Mouse (Mus musculus) bone marrow macrophage, adult 2 months (primary cell): ENCODE results near the gene Pianp.

ENCODE experiments used
- CTCF ChIP-seq: IDR thresholded peaks from 2 replicates; pipeline ENCODE4 v1.5.1; 2012; ENCODE audit warnings: low read depth, mild to moderate bottlenecking, low read length, moderate library complexity
- POLR2A ChIP-seq: IDR thresholded peaks from 2 replicates; pipeline ENCODE4 v1.6.1; 2012; ENCODE audit warnings: mild to moderate bottlenecking, low read depth, low read length, borderline replicate concordance

- no peak for TF ChIP-seq POLR2A
- no peak for TF ChIP-seq CTCF
Measured at GRCm38 (mm10) chr6:125041047-125041446, 44.6 kb downstream of the Pianp start.
